Mouse (Mus musculus) stomach, postnatal 0 days (tissue): ENCODE results near the gene Serp2. TPM values are rescaled to one million over a fixed set of nuclear protein-coding genes. Genes with fewer than 3 reads are reported as not detected.

Source experiments
- ATAC-seq: fragments of 200-750 bp; cut with Nextera tagmentation; 2 replicates; pipeline ENCODE4 v1.8.0; 2017; ENCODE audit not compliant: low FRiP score, low TSS enrichment
- DNase-seq: peaks from one replicate; pipeline ENCODE4 v3.0.0-alpha.2; 2016; ENCODE audit warnings: low spot score
- H3K27ac ChIP-seq: fragments of 300-500 bp; sonication (generic); replicated peaks from 2 replicates; pipeline ENCODE4 v1.5.1; 2014; ENCODE audit warnings: mild to moderate bottlenecking, control low read depth
- H3K27me3 ChIP-seq: fragments of 300-500 bp; sonication (generic); 2 replicates; pipeline ENCODE4 v1.6.1; 2014; ENCODE audit warnings: low read length; ENCODE audit not compliant: control insufficient read depth, insufficient read depth
- H3K36me3 ChIP-seq: fragments of 300-500 bp; sonication (generic); 2 replicates; pipeline ENCODE4 v1.6.1; 2014; ENCODE audit warnings: low read length, mixed read lengths; ENCODE audit not compliant: control insufficient read depth, insufficient read depth
- H3K4me1 ChIP-seq: fragments of 300-500 bp; sonication (generic); replicated peaks from 2 replicates; pipeline ENCODE4 v1.6.1; 2014; ENCODE audit warnings: antibody characterized with exemption; ENCODE audit not compliant: control insufficient read depth, insufficient read depth
- H3K4me2 ChIP-seq: fragments of 300-500 bp; sonication (generic); replicated peaks from 2 replicates; pipeline ENCODE4 v1.6.1; 2014; ENCODE audit warnings: low read depth, mild to moderate bottlenecking, control low read depth, moderate library complexity
- H3K4me3 ChIP-seq: fragments of 300-500 bp; sonication (generic); 2 replicates; pipeline ENCODE4 v1.5.1; 2014; ENCODE audit warnings: low read depth, low read length, control low read depth
- H3K9ac ChIP-seq: fragments of 300-500 bp; sonication (generic); 2 replicates; pipeline ENCODE4 v1.6.1; 2014; ENCODE audit warnings: mild to moderate bottlenecking, low read length, control low read depth, mixed read lengths
- H3K9me3 ChIP-seq: fragments of 300-500 bp; sonication (generic); 2 replicates; pipeline ENCODE4 v1.6.1; 2016; ENCODE audit warnings: low read length; ENCODE audit not compliant: control insufficient read depth
- CTCF ChIP-seq: IDR thresholded peaks from 2 replicates; pipeline ENCODE4 v1.5.1; 2016; ENCODE audit warnings: antibody characterized with exemption, low read depth, mild to moderate bottlenecking, moderate library complexity
- EP300 ChIP-seq: optimal IDR thresholded peaks from 2 replicates; pipeline ENCODE3; 2016; ENCODE audit warnings: antibody characterized with exemption
- WGBS: fragments of 180-500 bp; shearing (Covaris S2); extraction: QIAGEN DNeasy Blood & Tissue Kit; methylation state at CpG from one replicate; pipeline ENCODE4 v1.1.7; 2014; 5-methylcytosine and 5-hydroxymethylcytosine counted together
- polyA plus RNA-seq: library from polyadenylated mRNA; unstranded; fragments of >200 nt; fragmentation: Nextera tagmentation; extraction: Ambion mirVana; gene quantifications from 2 replicates; pipeline ENCODE4 v1.2.1, GENCODE M21; 2015

Serp2 gene
- polyA plus RNA-seq, 1 experiment from 2014 or later, result 7.4 TPM

DNA sequence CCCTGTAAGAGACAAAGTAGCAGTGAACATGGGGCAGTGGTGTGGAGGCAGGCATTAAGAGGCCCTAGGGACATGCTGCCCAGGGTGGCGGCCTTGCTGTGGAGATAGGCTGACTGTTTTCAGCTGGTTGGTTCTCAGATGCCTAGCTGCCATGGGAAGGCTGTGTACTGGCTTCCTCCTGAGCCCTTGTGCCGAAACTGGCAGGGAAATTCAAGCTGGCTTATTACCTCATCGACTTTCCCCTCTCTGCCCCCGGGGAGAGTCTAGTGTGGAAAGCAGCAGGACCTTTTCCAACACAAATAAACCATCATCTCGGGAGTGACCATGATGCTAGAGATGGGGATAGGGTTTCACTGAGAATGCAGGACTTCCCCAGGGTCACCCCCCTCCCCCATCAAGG, 28.0 kb downstream of the Serp2 start:
- peaks cover 14% of the 10 kb centered on the region for H3K4me1 ChIP-seq
- no peak overlapping the region for H3K9ac ChIP-seq
- H3K27me3 ChIP-seq, result no peaks in the 10 kb centered on the region
- no peaks in the 10 kb centered on the region for H3K9me3 ChIP-seq
- 32% methylated on average over 5 of the region's 5 CpGs for WGBS
- no peak overlapping the region for H3K4me2 ChIP-seq
- no peak for TF ChIP-seq EP300
- no peak for TF ChIP-seq CTCF
- no peaks in the 10 kb centered on the region for H3K36me3 ChIP-seq
- DNase-seq (no peak), ATAC-seq (no peak)
- no peak overlapping the region; the same call in 1 of the 2 replicates for H3K27ac ChIP-seq
- H3K4me3 ChIP-seq, result no peak overlapping the region

DNA sequence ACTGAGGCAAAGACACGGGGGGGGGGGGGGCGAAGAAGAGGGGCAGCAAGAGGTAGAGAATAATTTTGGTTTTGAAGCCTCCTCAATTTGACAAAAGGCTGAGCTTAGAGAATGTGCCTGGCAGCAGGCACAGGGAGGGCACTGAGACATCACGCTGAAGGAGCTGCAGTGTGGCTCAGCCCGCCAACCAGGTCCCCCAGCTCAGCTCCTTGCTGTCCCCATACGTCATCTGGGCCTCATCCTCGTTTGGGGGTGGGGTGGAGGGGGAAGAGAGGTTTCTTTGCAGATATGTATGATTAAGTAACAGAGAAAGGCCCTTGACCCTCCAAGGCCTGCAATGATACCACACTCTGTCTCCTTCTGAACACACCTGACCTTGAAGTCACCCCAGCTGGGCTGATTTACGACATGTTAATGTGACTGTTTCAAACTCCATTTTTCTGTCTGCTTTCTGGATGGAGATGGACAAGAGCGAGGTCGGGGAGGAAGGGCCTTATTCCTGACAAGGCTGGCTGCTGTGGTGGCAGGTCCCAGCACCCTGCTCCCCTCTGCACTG, 28.9 kb downstream of the Serp2 start:
- 57% methylated on average over 9 of the region's 9 CpGs for WGBS
- Histone ChIP-seq H3K27ac (no peak overlapping the region), H3K9me3 (no peaks in the 10 kb centered on the region), H3K36me3 (no peaks in the 10 kb centered on the region), H3K4me1 (peaks cover 11% of the 10 kb centered on the region; the same call in 1 of the 2 replicates), H3K4me2 (no peak overlapping the region), H3K27me3 (no peaks in the 10 kb centered on the region), H3K4me3 (no peak overlapping the region), H3K9ac (no peak overlapping the region)
- TF ChIP-seq EP300, result no peak
- no peak for TF ChIP-seq CTCF
- ATAC-seq (no peak), DNase-seq (no peak)

DNA sequence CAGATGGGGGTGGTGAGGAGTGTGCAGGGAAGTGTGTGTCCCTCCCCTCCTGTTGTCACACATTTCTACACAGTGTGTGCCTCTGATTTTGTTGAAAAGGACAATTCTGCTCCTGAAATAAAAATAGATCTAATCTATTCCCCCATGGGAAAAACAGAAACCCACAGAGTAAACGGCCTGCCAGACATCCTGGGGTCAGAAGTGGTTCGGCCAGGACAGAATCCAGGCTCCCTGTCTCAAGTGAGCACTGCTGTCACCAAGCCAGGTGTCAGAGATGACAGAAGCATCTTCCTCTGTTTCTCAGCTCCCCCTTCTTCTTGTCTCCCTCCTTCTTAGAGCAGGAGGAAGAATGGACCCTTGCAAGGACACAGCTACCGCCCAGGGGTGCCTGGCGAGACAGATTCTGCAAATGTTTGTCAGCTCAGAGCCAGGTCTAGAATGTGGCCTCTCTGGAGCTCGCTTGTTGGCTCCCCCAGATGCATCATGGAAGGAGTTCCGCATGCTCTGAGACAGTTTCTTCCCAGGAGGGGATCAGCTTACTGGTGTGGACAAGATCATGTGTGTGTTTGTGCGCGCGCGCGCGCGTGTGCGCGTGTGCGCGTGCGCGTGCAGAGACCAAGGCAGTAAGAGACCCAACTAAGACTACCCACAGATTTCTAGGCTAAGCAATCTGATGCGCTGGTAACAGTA, 29.5 kb downstream of the Serp2 start:
- TF ChIP-seq EP300, result no peak
- Histone ChIP-seq H3K9me3 (no peaks in the 10 kb centered on the region), H3K9ac (no peak overlapping the region), H3K27me3 (no peaks in the 10 kb centered on the region), H3K4me1 (peaks cover 9% of the 10 kb centered on the region; the same call in 1 of the 2 replicates), H3K27ac (no peak overlapping the region), H3K4me3 (no peak overlapping the region), H3K4me2 (no peak overlapping the region), H3K36me3 (no peaks in the 10 kb centered on the region)
- ATAC-seq (no peak), DNase-seq (no peak)
- WGBS, result 85% methylated on average over 20 of the region's 20 CpGs

DNA sequence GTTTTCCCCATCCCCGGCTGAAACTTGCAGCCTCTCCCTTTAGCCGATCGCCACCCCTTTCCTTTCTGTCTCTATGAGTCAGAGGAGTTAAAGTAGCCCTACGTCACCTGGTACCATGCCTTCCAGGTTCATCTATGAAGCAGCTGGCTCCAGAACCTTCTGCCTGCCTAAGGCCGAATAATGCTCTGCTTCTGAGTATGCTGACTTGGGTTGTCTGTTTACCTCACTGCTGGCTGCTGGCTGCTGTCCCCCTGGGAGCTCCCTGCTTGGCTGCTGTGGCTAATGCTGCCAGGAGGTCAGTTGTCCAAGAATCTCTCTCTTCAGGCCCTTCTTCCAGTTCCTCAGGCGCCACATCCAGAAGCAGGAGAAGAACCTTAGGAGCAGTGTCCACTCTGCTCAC, 30.2 kb downstream of the Serp2 start:
- no peak for DNase-seq
- Histone ChIP-seq H3K27me3 (no peaks in the 10 kb centered on the region), H3K27ac (no peak overlapping the region), H3K4me3 (no peak overlapping the region), H3K9ac (no peak overlapping the region), H3K9me3 (no peaks in the 10 kb centered on the region), H3K4me1 (peaks cover 9% of the 10 kb centered on the region; the same call in 1 of the 2 replicates), H3K36me3 (no peaks in the 10 kb centered on the region), H3K4me2 (no peak overlapping the region)
- 57% methylated on average over 6 of the region's 6 CpGs for WGBS
- ATAC-seq, result peak; percentile 56
- TF ChIP-seq CTCF (no peak), EP300 (no peak)

DNA sequence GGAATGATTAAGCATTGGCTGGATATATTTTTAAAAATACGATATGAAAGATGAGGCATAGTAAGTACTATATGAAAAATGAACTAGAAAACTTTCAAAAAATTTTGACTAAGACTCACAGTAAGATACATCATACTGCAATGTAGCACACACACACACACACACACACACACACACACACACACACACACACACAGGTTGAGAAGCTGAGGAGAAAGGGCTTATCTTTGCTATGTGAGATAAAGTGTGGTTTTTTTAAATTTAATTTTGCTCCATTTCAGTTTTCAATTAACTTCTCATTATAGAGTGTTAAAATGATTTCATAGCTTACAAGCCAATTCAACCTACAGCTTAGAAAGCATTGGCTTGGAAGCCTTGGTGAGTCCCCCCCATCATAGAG, 33.3 kb downstream of the Serp2 start:
- no peak overlapping the region for H3K27ac ChIP-seq
- no peaks in the 10 kb centered on the region for H3K27me3 ChIP-seq
- ATAC-seq, result no peak
- TF ChIP-seq EP300 (no peak), CTCF (no peak)
- H3K4me3 ChIP-seq, result no peak overlapping the region
- no peaks in the 10 kb centered on the region for H3K9me3 ChIP-seq
- peaks cover 5% of the 10 kb centered on the region; the same call in 1 of the 2 replicates for H3K4me1 ChIP-seq
- H3K4me2 ChIP-seq, result no peak overlapping the region
- no peak overlapping the region for H3K9ac ChIP-seq
- DNase-seq, result no peak
- H3K36me3 ChIP-seq, result no peaks in the 10 kb centered on the region
- 84% methylated on average over 1 of the region's 1 CpGs for WGBS

DNA sequence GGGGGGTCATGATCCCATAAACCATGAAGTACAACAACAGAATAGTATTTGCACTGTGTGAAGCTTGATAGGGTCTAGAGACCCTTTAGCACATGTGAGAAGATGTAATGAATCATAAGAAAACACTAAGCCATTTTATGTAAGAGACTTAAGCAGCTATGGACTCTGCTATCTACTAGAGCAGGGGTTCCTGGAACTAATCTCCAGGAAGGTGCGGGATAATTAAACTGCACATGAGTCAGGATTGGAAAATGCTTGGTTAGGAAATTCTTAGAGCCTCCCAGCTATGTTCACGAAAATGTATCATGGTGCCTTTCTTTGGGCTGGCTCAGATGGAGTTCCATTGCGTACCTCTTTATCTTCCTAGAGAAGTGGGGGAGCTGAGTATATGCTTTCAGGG, 35.4 kb downstream of the Serp2 start:
- DNase-seq (no peak), ATAC-seq (peak; percentile 61)
- Histone ChIP-seq H3K27ac (no peak overlapping the region), H3K4me2 (no peak overlapping the region), H3K9ac (no peak overlapping the region), H3K4me1 (no peaks in the 10 kb centered on the region), H3K9me3 (no peaks in the 10 kb centered on the region), H3K27me3 (no peaks in the 10 kb centered on the region), H3K36me3 (no peaks in the 10 kb centered on the region), H3K4me3 (no peak overlapping the region)
- TF ChIP-seq CTCF, result no peak
- no peak for TF ChIP-seq EP300
- WGBS, result 84% methylated on average over 3 of the region's 3 CpGs
